Mouse (Mus musculus) layer of hippocampus, postnatal 36 days (tissue): ENCODE data around the gene Anapc13. TPM values are rescaled to one million over a fixed set of nuclear protein-coding genes. Genes with fewer than 3 reads are reported as not detected.

Experiments used
- DNase-seq, 2 experiments: peaks; one replicate each; pipeline ENCODE4 v3.0.0; 2022
- total RNA-seq, 2 experiments: library from RNA; stranded (reverse); gene quantifications; 2 replicates each; pipeline ENCODE4 v1.2.3; 2021

Gene Anapc13
- total RNA-seq, 2 experiments from 2014 or later: 100 to 111 TPM

- DNase-seq: no peak
These were observed 5.6 kb downstream of the Anapc13 start for GRCm38 (mm10) chr9:102631589-102632147.

GRCm38 (mm10) chr9:102632173-102632572, 6.1 kb downstream of the Anapc13 start:
- DNase-seq: no peak

DNA sequence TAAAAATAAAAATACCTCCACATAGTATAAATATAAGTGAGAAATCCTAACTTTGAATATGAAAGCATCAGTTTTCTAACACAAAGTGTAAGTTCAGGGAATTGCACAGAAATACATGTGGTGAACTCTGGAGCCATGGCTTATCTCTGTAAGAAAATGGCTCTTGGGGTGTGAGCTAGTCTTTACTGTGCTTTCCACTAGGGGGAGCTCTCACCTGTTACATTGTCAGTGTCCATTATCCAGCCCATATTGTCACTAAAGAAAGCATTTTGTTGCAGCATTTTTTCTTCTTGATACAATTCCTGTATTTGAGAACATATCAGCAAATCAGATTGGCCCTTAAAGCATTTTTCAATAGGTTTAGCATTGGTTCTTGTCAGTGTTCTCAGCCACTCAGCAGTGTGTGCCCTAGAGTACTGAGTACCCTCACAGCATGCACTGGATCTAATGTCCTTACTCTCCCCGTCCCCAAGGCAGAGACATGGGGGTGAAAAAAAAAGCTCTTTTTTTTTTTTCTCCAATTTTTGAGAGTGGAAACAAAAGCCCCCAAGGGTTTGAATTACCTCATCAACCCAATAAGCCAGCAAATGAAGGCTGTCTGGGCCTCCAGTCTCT, 6.9 kb downstream of the Anapc13 start:
- no peak for DNase-seq

- DNase-seq: no peak
These were observed 8.4 kb downstream of the Anapc13 start for GRCm38 (mm10) chr9:102634453-102634852.

- peak; percentile 36 to 53 for DNase-seq
These were observed 10.5 kb downstream of the Anapc13 start for GRCm38 (mm10) chr9:102636553-102636952.

DNA sequence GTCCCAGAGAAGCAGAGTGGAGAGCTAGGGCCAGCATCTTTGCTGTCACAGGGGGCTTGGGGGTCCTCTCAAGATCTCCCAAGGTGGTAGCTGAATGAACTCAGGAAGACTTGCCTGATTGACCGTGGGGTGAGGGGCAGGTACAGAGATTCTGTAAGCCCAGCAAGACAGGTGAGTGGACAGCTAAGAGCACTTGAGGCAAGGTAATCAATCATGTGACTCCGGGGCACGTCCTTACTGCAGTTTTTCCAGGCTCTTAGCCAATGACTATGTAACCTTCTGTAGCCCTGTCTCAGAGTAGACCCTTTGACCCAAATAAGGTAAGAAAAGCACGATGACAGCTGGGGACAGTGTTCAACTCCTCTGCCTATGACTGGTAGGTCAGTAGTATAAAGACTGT, 11.0 kb downstream of the Anapc13 start:
- DNase-seq: no peak

GRCm38 (mm10) chr9:102638963-102639362, 12.9 kb downstream of the Anapc13 start:
- no peak for DNase-seq

GRCm38 (mm10) chr9:102639510-102639909, 13.4 kb downstream of the Anapc13 start:
- no peak for DNase-seq

DNA sequence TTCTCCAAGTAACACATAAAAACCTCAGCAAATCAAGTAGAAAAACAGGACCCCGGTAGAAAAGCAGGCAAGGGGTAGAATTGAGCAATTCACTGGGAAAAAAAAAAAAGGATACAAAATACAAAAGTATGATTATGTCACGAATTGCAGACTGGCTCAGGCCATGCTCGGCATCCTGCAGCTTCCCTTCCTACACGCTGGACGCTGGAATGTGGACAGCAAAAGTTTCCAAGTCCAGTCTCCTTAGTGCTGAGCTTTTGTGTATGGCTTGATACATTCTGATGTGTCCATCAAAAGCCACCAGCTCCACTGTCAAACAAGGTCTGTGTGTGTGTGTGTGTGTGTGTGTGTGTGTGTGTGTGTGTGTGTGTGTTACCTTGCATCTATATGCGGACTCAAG, 15.4 kb downstream of the Anapc13 start:
- DNase-seq: no peak

GRCm38 (mm10) chr9:102643071-102643485, 17.0 kb downstream of the Anapc13 start:
- no peak for DNase-seq

GRCm38 (mm10) chr9:102643486-102644101, 17.5 kb downstream of the Anapc13 start:
- peak; percentile 27 to 42 for DNase-seq

DNA sequence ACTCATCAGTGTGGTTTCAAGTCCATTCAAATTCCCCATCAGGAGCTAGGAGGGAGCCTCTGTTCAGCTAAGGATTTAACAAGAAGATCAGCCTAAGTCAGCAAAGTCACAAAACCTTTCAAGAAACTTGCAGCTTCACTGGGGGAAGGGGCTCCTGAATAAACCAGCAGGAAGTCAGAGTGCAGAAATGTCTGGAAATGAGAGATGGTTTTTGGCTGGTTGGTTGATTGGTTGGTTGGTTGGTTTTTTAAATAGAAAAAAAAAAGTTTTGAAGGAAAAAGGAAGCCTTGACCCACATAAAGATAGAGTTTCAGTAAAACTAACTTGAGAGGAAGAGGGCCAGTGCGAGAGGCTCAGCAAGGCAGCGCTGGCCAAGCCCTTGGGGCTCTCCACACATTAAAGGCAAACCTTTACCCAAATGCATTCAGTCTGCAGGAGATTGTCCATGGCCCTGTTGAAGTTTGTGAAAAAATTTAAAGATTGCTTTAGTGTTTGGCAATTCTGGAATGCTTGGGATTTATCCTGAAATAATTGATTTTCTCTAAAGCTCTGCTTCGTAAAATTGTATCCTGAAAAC, 19.1 kb downstream of the Anapc13 start:
- DNase-seq: no peak

DNA sequence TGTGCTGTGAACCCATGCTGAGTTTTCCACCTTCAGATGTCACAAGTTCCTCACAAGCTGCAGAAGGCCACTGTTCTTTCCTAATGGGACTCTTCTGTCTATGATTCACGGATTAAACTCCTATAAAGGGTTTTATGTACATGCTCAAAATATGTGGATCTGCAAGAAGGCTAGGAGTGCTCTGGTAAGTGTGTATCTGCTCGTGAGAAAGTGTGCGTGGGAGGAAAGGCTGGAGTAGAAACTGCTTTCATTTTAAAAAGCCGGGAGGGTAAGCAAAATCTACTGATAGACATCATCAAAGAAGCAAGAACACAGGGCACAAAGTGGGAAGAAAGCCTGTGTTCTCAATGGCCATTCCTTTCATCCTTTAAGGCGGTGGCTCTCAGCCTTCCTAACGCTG, 20.9 kb downstream of the Anapc13 start:
- no peak for DNase-seq

GRCm38 (mm10) chr9:102649917-102650527, 23.9 kb downstream of the Anapc13 start:
- no peak for DNase-seq

DNA sequence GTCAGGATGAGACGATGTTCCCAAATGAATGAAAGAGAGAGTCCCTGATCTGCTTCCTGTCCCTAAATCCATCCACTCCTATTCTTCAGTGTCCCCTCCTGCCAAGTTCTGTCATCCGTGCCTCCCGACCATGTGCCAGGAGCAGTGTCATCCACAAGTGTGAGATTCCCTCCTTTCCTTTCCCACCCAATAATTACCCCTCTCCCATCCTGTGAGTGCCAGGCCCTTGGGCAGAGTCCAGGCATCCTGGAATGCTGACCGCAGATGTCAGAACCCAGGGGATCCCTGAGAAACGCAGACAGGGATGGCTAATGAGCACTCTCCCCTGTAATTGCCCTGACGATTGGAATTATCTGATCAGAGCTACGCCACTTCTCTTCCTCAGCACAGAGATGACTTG, 24.5 kb downstream of the Anapc13 start:
- no peak for DNase-seq

GRCm38 (mm10) chr9:102651199-102651720, 25.2 kb downstream of the Anapc13 start:
- no peak for DNase-seq

DNA sequence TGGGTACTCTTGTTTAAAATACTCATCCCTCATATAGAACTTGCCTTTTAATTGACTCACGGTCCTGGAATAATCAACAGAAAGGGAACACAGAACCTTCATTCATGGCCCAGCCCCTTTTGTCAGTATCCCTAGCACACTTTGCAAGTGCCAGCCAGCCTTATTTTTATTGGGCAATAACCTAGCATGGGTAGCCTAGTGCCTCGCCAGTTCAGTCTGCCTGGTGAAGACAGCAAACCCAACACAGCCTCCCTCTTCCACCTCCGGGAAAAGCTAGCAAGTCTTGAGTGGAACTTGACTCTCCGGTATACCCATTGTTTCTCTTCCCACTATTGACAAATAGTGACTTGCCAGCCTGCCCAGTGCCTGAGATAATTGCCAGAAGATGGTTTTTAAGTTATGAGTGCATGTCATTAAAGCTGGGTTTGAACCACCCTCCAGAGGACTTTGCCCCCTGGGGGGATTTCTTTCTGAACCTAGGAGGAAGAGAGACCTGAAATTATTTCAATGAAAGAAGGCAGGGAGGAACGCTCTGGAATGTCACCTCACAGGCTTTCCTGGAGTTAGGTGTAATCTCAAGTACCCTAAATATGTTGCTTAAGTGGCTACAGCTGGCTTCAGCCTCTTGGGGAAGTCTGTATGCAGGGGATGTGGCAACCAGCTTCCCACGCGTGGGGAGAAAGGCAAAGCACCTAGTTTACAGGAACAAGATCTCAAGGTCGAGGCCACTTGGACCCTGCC, 30.4 kb downstream of the Anapc13 start:
- DNase-seq: no peak

GRCm38 (mm10) chr9:102668115-102668514, 42.0 kb downstream of the Anapc13 start:
- no peak for DNase-seq

- no peak for DNase-seq
These were observed 42.8 kb downstream of the Anapc13 start for GRCm38 (mm10) chr9:102668906-102669305.

GRCm38 (mm10) chr9:102673381-102673780, 47.3 kb downstream of the Anapc13 start:
- DNase-seq: no peak

- DNase-seq: no peak
These were observed 49.8 kb downstream of the Anapc13 start for GRCm38 (mm10) chr9:102675922-102676321.

DNA sequence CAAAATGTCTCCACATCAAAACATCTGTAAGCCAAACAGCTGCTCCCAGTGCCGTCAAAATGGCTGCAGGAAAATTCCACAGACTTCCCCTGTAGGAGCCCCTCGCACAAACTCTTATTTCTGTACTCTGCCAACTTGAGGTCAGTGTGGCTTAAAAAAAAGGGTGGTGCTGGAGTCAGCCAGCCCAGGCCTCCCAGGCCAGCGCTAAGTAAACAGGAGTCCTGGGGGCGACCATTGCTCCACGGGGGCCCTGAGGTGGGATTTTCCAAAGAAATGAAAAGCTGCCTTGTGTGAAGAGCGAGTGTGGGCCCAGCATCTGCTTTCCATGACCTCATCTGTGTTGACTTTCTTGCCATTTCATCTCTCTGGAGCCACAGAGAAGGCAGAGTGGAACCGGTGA, 55.4 kb downstream of the Anapc13 start:
- no peak for DNase-seq
